Mouse (Mus musculus): ENCODE results near the gene Swi5. TPM values are rescaled to one million over a fixed set of nuclear protein-coding genes. Genes with fewer than 3 reads are reported as not detected.
"Not testable (repeated sequence)": the region's sequence is repeated elsewhere in the genome, so short reads cannot be mapped to it uniquely, and the experiment has no call there.

Swi5 gene
- polyA plus RNA-seq, 1 experiment from 2014 or later = 445 TPM

DNA sequence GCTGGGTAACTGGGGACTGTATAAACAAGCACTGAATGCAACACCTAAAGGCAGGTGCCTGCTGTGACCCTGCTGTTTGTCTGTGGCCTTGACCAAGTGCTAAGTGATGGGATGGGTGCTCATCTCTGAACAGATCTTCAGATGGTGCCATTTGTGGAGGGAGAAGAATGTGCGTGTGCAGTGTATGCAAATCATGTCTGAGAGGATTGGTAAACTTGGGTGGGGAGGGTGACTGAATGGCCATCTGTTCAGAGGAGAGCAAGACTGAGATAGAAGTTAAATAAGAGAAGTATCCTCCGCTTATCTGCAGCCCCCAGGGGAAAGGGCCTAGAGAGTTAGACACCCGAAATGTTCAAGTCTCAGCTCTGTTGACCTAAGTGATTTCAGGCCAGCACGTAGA, 11.6 kb upstream of the Swi5 start:
- H3K27ac ChIP-seq = no peak overlapping the region
- H3K4me2 ChIP-seq (ENCODE audit: low read length) = no peak overlapping the region
- H3K36me3 ChIP-seq (ENCODE audit: insufficient read depth, low read length) = peaks cover 75% of the 10 kb centered on the region
- no peak overlapping the region for H3K4me3 ChIP-seq (replicated peaks; ENCODE audit: low read depth, low read length)
- 92% methylated on average over 4 of the region's 4 CpGs for WGBS
- no peak overlapping the region for H3K9ac ChIP-seq (ENCODE audit: low read depth, low read length)
- ATAC-seq (replicated peaks; ENCODE audit: low FRiP score, low read depth) (no peak), DNase-seq (ENCODE audit: low spot score) (no peak)
- no peaks in the 10 kb centered on the region for H3K9me3 ChIP-seq (replicated peaks; ENCODE audit: low read length)
- TF ChIP-seq CTCF (IDR thresholded peaks at IDR 0.05; ENCODE audit: low read depth) = no peak
- no peaks in the 10 kb centered on the region for H3K27me3 ChIP-seq (ENCODE audit: insufficient read depth, low read length)
- H3K4me1 ChIP-seq (replicated peaks; ENCODE audit: insufficient read depth, low read length) = no peaks in the 10 kb centered on the region

- 90% methylated on average over 2 of the region's 2 CpGs for WGBS
- H3K36me3 ChIP-seq (ENCODE audit: insufficient read depth, low read length) = peaks cover 47% of the 10 kb centered on the region
- H3K4me2 ChIP-seq (ENCODE audit: low read length); H3K9ac ChIP-seq (ENCODE audit: low read depth, low read length); DNase-seq (ENCODE audit: low spot score); H3K9me3 ChIP-seq (replicated peaks; ENCODE audit: low read length); H3K4me3 ChIP-seq (replicated peaks; ENCODE audit: low read depth, low read length); ATAC-seq (replicated peaks; ENCODE audit: low FRiP score, low read depth); H3K27me3 ChIP-seq (ENCODE audit: insufficient read depth, low read length); H3K4me1 ChIP-seq (replicated peaks; ENCODE audit: insufficient read depth, low read length); H3K27ac ChIP-seq: not testable (repeated sequence)
These were observed 8.0 kb upstream of the Swi5 start for GRCm38 (mm10) chr2:32295842-32296241.

DNA sequence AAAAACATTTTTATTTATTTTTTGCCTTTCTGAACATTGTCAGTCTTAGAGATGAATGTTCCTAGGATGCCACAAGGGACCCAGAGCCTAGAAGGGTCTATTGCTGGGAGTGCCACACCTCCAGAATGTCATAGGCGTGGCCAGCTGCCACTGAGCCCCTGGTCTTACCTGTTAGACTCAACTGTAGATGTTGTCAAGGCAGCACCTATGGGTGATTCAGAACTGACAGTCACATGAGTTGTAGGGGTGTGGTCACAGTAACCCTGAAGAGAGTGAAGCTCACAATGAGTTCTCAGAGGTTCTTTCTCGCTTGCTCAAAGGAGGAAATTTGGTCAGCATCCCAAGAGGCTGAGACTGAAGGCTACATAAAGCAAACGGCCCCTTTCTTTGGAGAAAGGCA, 7.4 kb upstream of the Swi5 start:
- no peak for DNase-seq (ENCODE audit: low spot score)
- H3K36me3 ChIP-seq (ENCODE audit: insufficient read depth, low read length) = peaks cover 44% of the 10 kb centered on the region
- H3K4me3 ChIP-seq (replicated peaks; ENCODE audit: low read depth, low read length) = no peak overlapping the region
- 91% methylated on average over 3 of the region's 3 CpGs for WGBS
- no peak overlapping the region for H3K9ac ChIP-seq (ENCODE audit: low read depth, low read length)
- H3K27ac ChIP-seq = no peak overlapping the region
- H3K9me3 ChIP-seq (replicated peaks; ENCODE audit: low read length) = no peaks in the 10 kb centered on the region
- no peaks in the 10 kb centered on the region for H3K27me3 ChIP-seq (ENCODE audit: insufficient read depth, low read length)
- no peak for TF ChIP-seq CTCF (IDR thresholded peaks at IDR 0.05; ENCODE audit: low read depth)
- H3K4me1 ChIP-seq (replicated peaks; ENCODE audit: insufficient read depth, low read length) = no peaks in the 10 kb centered on the region
- no peak overlapping the region for H3K4me2 ChIP-seq (ENCODE audit: low read length)
- ATAC-seq (replicated peaks; ENCODE audit: low FRiP score, low read depth) = no peak

DNA sequence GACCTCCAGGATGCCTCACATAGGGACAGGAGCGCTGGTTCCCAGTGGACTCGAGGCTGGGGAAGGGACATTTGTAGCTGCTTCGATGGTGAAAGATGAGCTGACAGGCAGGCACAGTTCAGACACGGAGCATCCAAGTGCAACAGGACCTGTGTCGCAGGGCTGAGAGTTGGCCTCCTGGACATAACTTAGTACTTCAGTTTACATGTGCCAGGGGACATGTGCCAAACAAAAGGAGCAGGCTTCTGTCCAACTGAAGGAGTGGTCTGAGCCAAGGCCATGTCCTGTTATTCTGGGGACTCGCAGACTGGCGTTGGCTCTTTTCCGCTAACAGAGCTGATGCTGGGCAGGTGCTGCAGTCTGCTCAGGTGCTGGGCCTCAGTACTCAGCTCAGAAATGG, 6.5 kb upstream of the Swi5 start:
- no peak for ATAC-seq (replicated peaks; ENCODE audit: low FRiP score, low read depth)
- Histone ChIP-seq H3K27ac (no peak overlapping the region), H3K36me3 (ENCODE audit: insufficient read depth, low read length) (peaks cover 37% of the 10 kb centered on the region), H3K4me1 (replicated peaks; ENCODE audit: insufficient read depth, low read length) (no peaks in the 10 kb centered on the region; the same call in 1 of the 2 replicates), H3K27me3 (ENCODE audit: insufficient read depth, low read length) (no peaks in the 10 kb centered on the region), H3K9me3 (replicated peaks; ENCODE audit: low read length) (no peaks in the 10 kb centered on the region), H3K4me2 (ENCODE audit: low read length) (no peak overlapping the region), H3K4me3 (replicated peaks; ENCODE audit: low read depth, low read length) (no peak overlapping the region), H3K9ac (ENCODE audit: low read depth, low read length) (no peak overlapping the region)
- whole genome bisulfite sequencing = 75% methylated on average over 8 of the region's 8 CpGs
- TF ChIP-seq CTCF (IDR thresholded peaks at IDR 0.05; ENCODE audit: low read depth) = no peak
- no peak for DNase-seq (ENCODE audit: low spot score)

DNA sequence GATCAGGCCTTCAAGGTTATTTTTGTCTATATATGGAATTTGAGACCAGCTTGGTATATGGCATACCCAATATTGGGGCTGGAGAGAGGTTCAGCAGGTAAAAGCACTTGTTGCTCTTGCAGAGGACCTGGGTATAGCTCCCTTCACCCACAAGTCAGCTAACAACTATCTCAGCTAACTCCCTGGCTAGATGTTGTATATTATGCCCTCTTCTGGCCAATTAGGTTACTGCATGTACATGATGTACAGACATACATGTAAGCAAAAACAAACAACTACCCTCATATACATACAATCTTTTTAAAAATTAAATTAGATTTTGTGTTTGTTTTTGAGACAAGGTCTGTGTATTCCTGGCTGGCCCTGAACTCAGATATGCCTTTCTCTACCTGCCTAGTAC, 1.7 kb upstream of the Swi5 start:
- Histone ChIP-seq H3K4me2 (ENCODE audit: low read length) (peak overlapping the region; percentile 78), H3K9me3 (replicated peaks; ENCODE audit: low read length) (no peaks in the 10 kb centered on the region), H3K36me3 (ENCODE audit: insufficient read depth, low read length) (peaks cover 6% of the 10 kb centered on the region; the same call in 1 of the 2 replicates), H3K4me1 (replicated peaks; ENCODE audit: insufficient read depth, low read length) (peaks cover 8% of the 10 kb centered on the region), H3K27me3 (ENCODE audit: insufficient read depth, low read length) (no peaks in the 10 kb centered on the region), H3K4me3 (replicated peaks; ENCODE audit: low read depth, low read length) (peak overlapping the region; percentile 86), H3K9ac (ENCODE audit: low read depth, low read length) (no peak overlapping the region), H3K27ac (no peak overlapping the region)
- TF ChIP-seq CTCF (IDR thresholded peaks at IDR 0.05; ENCODE audit: low read depth) = peak; percentile 73
- DNase-seq (ENCODE audit: low spot score) = peak; percentile 63
- ATAC-seq (replicated peaks; ENCODE audit: low FRiP score, low read depth) = no peak

- peak; percentile 63 for DNase-seq (ENCODE audit: low spot score)
- 0 out of 2 replicates have a peak, but pooled peaks have one; percentile 0 for TF ChIP-seq CTCF (IDR thresholded peaks at IDR 0.05; ENCODE audit: low read depth)
- H3K27ac ChIP-seq = peak overlapping the region; percentile 58; the same call in 1 of the 2 replicates
These were observed 576 bp upstream of the Swi5 start for GRCm38 (mm10) chr2:32288371-32288931.

More at GRCm38 (mm10) chr2:32288371-32288931, 576 bp upstream of the Swi5 start:
- Histone ChIP-seq H3K4me1 (replicated peaks; ENCODE audit: insufficient read depth, low read length) (peaks cover 8% of the 10 kb centered on the region), H3K9ac (ENCODE audit: low read depth, low read length) (peak overlapping the region; percentile 82), H3K36me3 (ENCODE audit: insufficient read depth, low read length) (peaks cover 9% of the 10 kb centered on the region; the same call in 1 of the 2 replicates), H3K4me2 (ENCODE audit: low read length) (peak overlapping the region; percentile 78), H3K27me3 (ENCODE audit: insufficient read depth, low read length) (no peaks in the 10 kb centered on the region), H3K4me3 (replicated peaks; ENCODE audit: low read depth, low read length) (peak overlapping the region; percentile 86), H3K9me3 (replicated peaks; ENCODE audit: low read length) (no peaks in the 10 kb centered on the region)
- WGBS = 2% methylated on average over 25 of the region's 29 CpGs
- peak; percentile 52 for ATAC-seq (replicated peaks; ENCODE audit: low FRiP score, low read depth)
